Mouse (Mus musculus): Measurements from ENCODE around the gene Bbc3. TPM values are rescaled to one million over a fixed set of nuclear protein-coding genes. Genes with fewer than 3 reads are reported as not detected.
A peak's percentile ranks its signal among the peaks of the same experiment; 100 is the strongest.
"Not testable (repeated sequence)": the region's sequence is repeated elsewhere in the genome, so short reads cannot be mapped to it uniquely, and the experiment has no call there.

The Bbc3 gene
- polyA plus RNA-seq (2015; fragmentation: Nextera tagmentation; extraction: Ambion mirVana) = 17.6 and 18.9 TPM in 2 replicates

- Histone ChIP-seq H3K4me2 (ENCODE audit: low read length) (peak within 1 kb of the TSS; percentile 98), H3K4me3 (replicated peaks; ENCODE audit: low read length) (peak within 1 kb of the TSS; percentile 75), H3K9ac (replicated peaks; ENCODE audit: low read depth, low read length) (peak within 1 kb of the TSS; percentile 63), H3K4me1 (replicated peaks; ENCODE audit: control insufficient read depth, insufficient read depth, low read length) (peaks cover 36% of the 10 kb centered on the region)
- WGBS = 62% methylated on average over 1 of the region's 1 CpGs
- ATAC-seq; H3K36me3 ChIP-seq (ENCODE audit: control insufficient read depth, insufficient read depth); H3K27ac ChIP-seq (ENCODE audit: low read length); H3K9me3 ChIP-seq (ENCODE audit: control insufficient read depth, low read length); H3K27me3 ChIP-seq (replicated peaks; ENCODE audit: control insufficient read depth, insufficient read depth, low read length): not testable (repeated sequence)
These were observed at the start of gene Bbc3 for GRCm38 (mm10) chr7:16308093-16308492. Gene Bbc3 (plus strand): TSS chr7:16308393.

GRCm38 (mm10) chr7:16259110-16259590, 49.0 kb upstream of the Bbc3 start, which contains the start of gene C5ar1:
Gene C5ar1 (minus strand): TSS chr7:16259540.
- no peaks in the 10 kb centered on the region for H3K27me3 ChIP-seq (replicated peaks; ENCODE audit: control insufficient read depth, insufficient read depth, low read length)
- H3K4me1 ChIP-seq (replicated peaks; ENCODE audit: control insufficient read depth, insufficient read depth, low read length) = no peaks in the 10 kb centered on the region
- 85% methylated on average over 5 of the region's 5 CpGs for WGBS
- H3K9ac ChIP-seq (replicated peaks; ENCODE audit: low read depth, low read length) = no peak within 1 kb of the TSS
- H3K27ac ChIP-seq (ENCODE audit: low read length) = no peak within 1 kb of the TSS
- no peak within 1 kb of the TSS for H3K4me2 ChIP-seq (ENCODE audit: low read length)
- no peak within 1 kb of the TSS for H3K4me3 ChIP-seq (replicated peaks; ENCODE audit: low read length)
- ATAC-seq = no peak
- no peaks in the 10 kb centered on the region for H3K9me3 ChIP-seq (ENCODE audit: control insufficient read depth, low read length)
- H3K36me3 ChIP-seq (ENCODE audit: control insufficient read depth, insufficient read depth) = no peaks in the 10 kb centered on the region

- WGBS = 82% methylated on average over 1 of the region's 1 CpGs
- no peak for ATAC-seq
These were observed 47.1 kb upstream of the Bbc3 start for GRCm38 (mm10) chr7:16261097-16261496.

GRCm38 (mm10) chr7:16263015-16263787, 45.0 kb upstream of the Bbc3 start:
- Histone ChIP-seq H3K9ac (replicated peaks; ENCODE audit: low read depth, low read length) (no peak overlapping the region), H3K27ac (ENCODE audit: low read length) (no peak overlapping the region), H3K27me3 (replicated peaks; ENCODE audit: control insufficient read depth, insufficient read depth, low read length) (no peaks in the 10 kb centered on the region), H3K4me1 (replicated peaks; ENCODE audit: control insufficient read depth, insufficient read depth, low read length) (no peaks in the 10 kb centered on the region), H3K4me2 (ENCODE audit: low read length) (no peak overlapping the region), H3K4me3 (replicated peaks; ENCODE audit: low read length) (no peak overlapping the region), H3K9me3 (ENCODE audit: control insufficient read depth, low read length) (peaks cover 8% of the 10 kb centered on the region; the same call in 1 of the 2 replicates), H3K36me3 (ENCODE audit: control insufficient read depth, insufficient read depth) (no peaks in the 10 kb centered on the region)
- 30% methylated on average over 8 of the region's 8 CpGs for WGBS
- no peak for ATAC-seq

More at GRCm38 (mm10) chr7:16261097-16261496, 47.1 kb upstream of the Bbc3 start:
- Histone ChIP-seq H3K27me3 (replicated peaks; ENCODE audit: control insufficient read depth, insufficient read depth, low read length) (no peaks in the 10 kb centered on the region), H3K9me3 (ENCODE audit: control insufficient read depth, low read length) (peaks cover 8% of the 10 kb centered on the region; the same call in 1 of the 2 replicates), H3K9ac (replicated peaks; ENCODE audit: low read depth, low read length) (no peak overlapping the region), H3K4me2 (ENCODE audit: low read length) (no peak overlapping the region), H3K4me3 (replicated peaks; ENCODE audit: low read length) (no peak overlapping the region), H3K27ac (ENCODE audit: low read length) (no peak overlapping the region), H3K36me3 (ENCODE audit: control insufficient read depth, insufficient read depth) (no peaks in the 10 kb centered on the region), H3K4me1 (replicated peaks; ENCODE audit: control insufficient read depth, insufficient read depth, low read length) (no peaks in the 10 kb centered on the region)

- WGBS = 82% methylated on average over 5 of the region's 5 CpGs
- Histone ChIP-seq H3K4me2 (ENCODE audit: low read length) (no peak overlapping the region), H3K4me1 (replicated peaks; ENCODE audit: control insufficient read depth, insufficient read depth, low read length) (no peaks in the 10 kb centered on the region), H3K27me3 (replicated peaks; ENCODE audit: control insufficient read depth, insufficient read depth, low read length) (no peaks in the 10 kb centered on the region), H3K9ac (replicated peaks; ENCODE audit: low read depth, low read length) (no peak overlapping the region), H3K4me3 (replicated peaks; ENCODE audit: low read length) (no peak overlapping the region), H3K27ac (ENCODE audit: low read length) (no peak overlapping the region), H3K36me3 (ENCODE audit: control insufficient read depth, insufficient read depth) (no peaks in the 10 kb centered on the region), H3K9me3 (ENCODE audit: control insufficient read depth, low read length) (peaks cover 8% of the 10 kb centered on the region; the same call in 1 of the 2 replicates)
- no peak for ATAC-seq
These were observed 44.4 kb upstream of the Bbc3 start for GRCm38 (mm10) chr7:16263843-16264242.

GRCm38 (mm10) chr7:16265856-16266255, 42.3 kb upstream of the Bbc3 start:
- Histone ChIP-seq H3K4me1 (replicated peaks; ENCODE audit: control insufficient read depth, insufficient read depth, low read length) (no peaks in the 10 kb centered on the region), H3K36me3 (ENCODE audit: control insufficient read depth, insufficient read depth) (no peaks in the 10 kb centered on the region), H3K27ac (ENCODE audit: low read length) (no peak overlapping the region), H3K4me2 (ENCODE audit: low read length) (no peak overlapping the region), H3K4me3 (replicated peaks; ENCODE audit: low read length) (no peak overlapping the region), H3K9me3 (ENCODE audit: control insufficient read depth, low read length) (peaks cover 8% of the 10 kb centered on the region; the same call in 1 of the 2 replicates), H3K9ac (replicated peaks; ENCODE audit: low read depth, low read length) (no peak overlapping the region), H3K27me3 (replicated peaks; ENCODE audit: control insufficient read depth, insufficient read depth, low read length) (no peaks in the 10 kb centered on the region)
- WGBS = 87% methylated on average over 11 of the region's 11 CpGs
- ATAC-seq = no peak

- not testable (repeated sequence) for H3K4me1 ChIP-seq (replicated peaks; ENCODE audit: control insufficient read depth, insufficient read depth, low read length); H3K9me3 ChIP-seq (ENCODE audit: control insufficient read depth, low read length); H3K27me3 ChIP-seq (replicated peaks; ENCODE audit: control insufficient read depth, insufficient read depth, low read length); H3K9ac ChIP-seq (replicated peaks; ENCODE audit: low read depth, low read length); ATAC-seq; H3K4me3 ChIP-seq (replicated peaks; ENCODE audit: low read length); H3K36me3 ChIP-seq (ENCODE audit: control insufficient read depth, insufficient read depth); H3K4me2 ChIP-seq (ENCODE audit: low read length); H3K27ac ChIP-seq (ENCODE audit: low read length)
- WGBS = 87% methylated on average over 7 of the region's 7 CpGs
These were observed 41.6 kb upstream of the Bbc3 start for GRCm38 (mm10) chr7:16266593-16266992.

GRCm38 (mm10) chr7:16271139-16271538, 37.1 kb upstream of the Bbc3 start:
- Histone ChIP-seq H3K9me3 (ENCODE audit: control insufficient read depth, low read length) (no peaks in the 10 kb centered on the region), H3K27ac (ENCODE audit: low read length) (no peak overlapping the region), H3K36me3 (ENCODE audit: control insufficient read depth, insufficient read depth) (peaks cover 4% of the 10 kb centered on the region), H3K27me3 (replicated peaks; ENCODE audit: control insufficient read depth, insufficient read depth, low read length) (no peaks in the 10 kb centered on the region), H3K4me1 (replicated peaks; ENCODE audit: control insufficient read depth, insufficient read depth, low read length) (peaks cover 27% of the 10 kb centered on the region), H3K4me2 (ENCODE audit: low read length) (no peak overlapping the region), H3K4me3 (replicated peaks; ENCODE audit: low read length) (no peak overlapping the region), H3K9ac (replicated peaks; ENCODE audit: low read depth, low read length) (no peak overlapping the region)
- no peak for ATAC-seq
- 66% methylated on average over 1 of the region's 1 CpGs for WGBS

GRCm38 (mm10) chr7:16272681-16273080, 35.5 kb upstream of the Bbc3 start:
- H3K4me3 ChIP-seq (replicated peaks; ENCODE audit: low read length) = peak overlapping the region; percentile 77
- H3K9ac ChIP-seq (replicated peaks; ENCODE audit: low read depth, low read length) = peak overlapping the region; percentile 87
- peak overlapping the region; percentile 94 for H3K27ac ChIP-seq (ENCODE audit: low read length)
- H3K36me3 ChIP-seq (ENCODE audit: control insufficient read depth, insufficient read depth) = peaks cover 7% of the 10 kb centered on the region
- H3K4me2 ChIP-seq (ENCODE audit: low read length) = peak overlapping the region; percentile 95
- WGBS = 0% methylated on average over 46 of the region's 46 CpGs
- no peaks in the 10 kb centered on the region for H3K9me3 ChIP-seq (ENCODE audit: control insufficient read depth, low read length)
- peaks cover 27% of the 10 kb centered on the region for H3K4me1 ChIP-seq (replicated peaks; ENCODE audit: control insufficient read depth, insufficient read depth, low read length)
- H3K27me3 ChIP-seq (replicated peaks; ENCODE audit: control insufficient read depth, insufficient read depth, low read length) = no peaks in the 10 kb centered on the region
- ATAC-seq = peak; percentile 74

Measured in forebrain, embryonic 16.5 days (tissue).